ENCODE assay signal across 8 mouse cellular contexts in genomic region chr17:31434825-31435325, GRCm38 (mm10). TPM values are rescaled to one million over a fixed set of nuclear protein-coding genes. Genes with fewer than 3 reads are reported as not detected.
DNase-seq lines count a peak whose midpoint lies in the region; ATAC-seq and TF ChIP-seq lines count a peak whose summit lies in the region.

No protein-coding gene starts in this region.

- peak overlapping the region; percentile 27; the same call in 1 of the 2 replicates for H3K4me2 ChIP-seq in lung, embryonic 15.5 days
- peak overlapping the region; percentile 35; the same call in 1 of the 2 replicates for H3K4me2 ChIP-seq in limb, embryonic 11.5 days (ENCODE audit: low read depth, severe bottlenecking)
- no peak overlapping the region for H3K4me2 ChIP-seq in stomach, postnatal 0 days (replicated peaks; ENCODE audit: low read depth)

- no peaks in the 10 kb centered on the region for H3K9me3 ChIP-seq in lung, embryonic 15.5 days
- no peaks in the 10 kb centered on the region for H3K9me3 ChIP-seq in forebrain, embryonic 10.5 days
- no peaks in the 10 kb centered on the region for H3K9me3 ChIP-seq in limb, embryonic 11.5 days (ENCODE audit: control insufficient read depth, low read length)
- no peaks in the 10 kb centered on the region for H3K9me3 ChIP-seq in stomach, postnatal 0 days (ENCODE audit: control insufficient read depth, low read length)

- no peak for TF ChIP-seq CTCF in stomach, postnatal 0 days (IDR thresholded peaks at IDR 0.05; ENCODE audit: low read depth)

- peaks cover 27% of the 10 kb centered on the region for H3K4me1 ChIP-seq in lung, embryonic 15.5 days
- H3K4me1 ChIP-seq in forebrain, embryonic 10.5 days = peaks cover 44% of the 10 kb centered on the region
- peaks cover 34% of the 10 kb centered on the region for H3K4me1 ChIP-seq in limb, embryonic 11.5 days (ENCODE audit: control insufficient read depth, insufficient read depth, low read length)
- H3K4me1 ChIP-seq in stomach, postnatal 0 days (replicated peaks; ENCODE audit: control insufficient read depth, insufficient read depth) = peaks cover 5% of the 10 kb centered on the region

- peaks cover 10% of the 10 kb centered on the region for H3K36me3 ChIP-seq in lung, embryonic 15.5 days
- peaks cover 8% of the 10 kb centered on the region for H3K36me3 ChIP-seq in forebrain, embryonic 10.5 days (replicated peaks)
- H3K36me3 ChIP-seq in limb, embryonic 11.5 days (ENCODE audit: control insufficient read depth, insufficient read depth, low read length) = no peaks in the 10 kb centered on the region
- no peaks in the 10 kb centered on the region for H3K36me3 ChIP-seq in stomach, postnatal 0 days (ENCODE audit: control insufficient read depth, insufficient read depth, low read length)

- 18% methylated on average over 8 of the region's 8 CpGs for WGBS in lung, embryonic 15.5 days
- WGBS in forebrain, embryonic 10.5 days = 3% methylated on average over 8 of the region's 8 CpGs
- 5% methylated on average over 8 of the region's 8 CpGs for WGBS in limb, embryonic 11.5 days
- WGBS in stomach, postnatal 0 days = 24% methylated on average over 8 of the region's 8 CpGs

- DNase-seq in lung, postnatal 36 days = no peak
- DNase-seq in forebrain, embryonic 10.5 days (ENCODE audit: extremely low spot score, low spot score) = no peak
- DNase-seq in limb, embryonic 11.5 days (ENCODE audit: low spot score) = no peak
- DNase-seq in stomach, postnatal 0 days (ENCODE audit: low spot score) = no peak
- no peak for DNase-seq in spleen, postnatal 36 days (ENCODE audit: low spot score in 2 of 2)
- no peak for DNase-seq in natural killer cell, adult 2 months (ENCODE audit: low spot score in 2 of 2)
- no peak for DNase-seq in adrenal gland, adult (ENCODE audit: inconsistent age in 2 of 2, low spot score in 1 of 2)

- H3K9ac ChIP-seq in lung, embryonic 15.5 days = no peak overlapping the region
- H3K9ac ChIP-seq in limb, embryonic 11.5 days (ENCODE audit: low read length) = 0 out of 2 replicates have a peak overlapping the region, but pooled peaks have one; percentile 14
- H3K9ac ChIP-seq in stomach, postnatal 0 days (ENCODE audit: low read length) = no peak overlapping the region

- H3K4me3 ChIP-seq in lung, embryonic 15.5 days = no peak overlapping the region
- H3K4me3 ChIP-seq in forebrain, embryonic 10.5 days = peak overlapping the region; percentile 23; the same call in 1 of the 2 replicates
- no peak overlapping the region for H3K4me3 ChIP-seq in limb, embryonic 11.5 days (ENCODE audit: low read depth, low read length)
- H3K4me3 ChIP-seq in stomach, postnatal 0 days (ENCODE audit: low read depth, low read length) = no peak overlapping the region

- ATAC-seq in lung, embryonic 15.5 days (ENCODE audit: borderline replicate concordance, extremely low read depth, low FRiP score, low TSS enrichment) = no peak
- no peak for ATAC-seq in limb, embryonic 11.5 days (ENCODE audit: insufficient number of reproducible peaks, low FRiP score, low TSS enrichment, low read depth)
- ATAC-seq in stomach, postnatal 0 days (ENCODE audit: low FRiP score, low TSS enrichment) = no peak

- no peaks in the 10 kb centered on the region for H3K27me3 ChIP-seq in lung, embryonic 15.5 days
- H3K27me3 ChIP-seq in forebrain, embryonic 10.5 days (ENCODE audit: poor library complexity, severe bottlenecking) = peaks cover 31% of the 10 kb centered on the region
- no peaks in the 10 kb centered on the region for H3K27me3 ChIP-seq in limb, embryonic 11.5 days (ENCODE audit: control insufficient read depth, insufficient read depth, low read length)
- H3K27me3 ChIP-seq in stomach, postnatal 0 days (ENCODE audit: control insufficient read depth, insufficient read depth, low read length) = no peaks in the 10 kb centered on the region

- H3K27ac ChIP-seq in lung, embryonic 15.5 days = peak overlapping the region; percentile 42; the same call in 1 of the 2 replicates
- H3K27ac ChIP-seq in forebrain, embryonic 10.5 days = peak overlapping the region; percentile 65
- no peak overlapping the region for H3K27ac ChIP-seq in limb, embryonic 11.5 days (replicated peaks; ENCODE audit: low read depth, low read length)
- H3K27ac ChIP-seq in stomach, postnatal 0 days (replicated peaks) = peak overlapping the region; percentile 58

- TF ChIP-seq EP300 in stomach, postnatal 0 days (optimal IDR thresholded peaks at IDR 0.05) = no peak

RNA-seq across cellular contexts. Expression of gene Pde9a, which starts 48.9 kb away (rescaled TPM):
- 34.8 and 35.8 TPM in 2 replicates for polyA plus RNA-seq in lung, embryonic 15.5 days (2015; fragmentation: Nextera tagmentation; extraction: Ambion mirVana)
- 16.6 and 16.8 TPM in 2 replicates for polyA plus RNA-seq in forebrain, embryonic 10.5 days (2016; fragmentation: Nextera tagmentation; extraction: Ambion mirVana)
- polyA plus RNA-seq in limb, embryonic 11.5 days (2014; fragmentation: Nextera tagmentation; extraction: Ambion mirVana) = 30.0 and 31.2 TPM in 2 replicates
- 11.6 and 12.1 TPM in 2 replicates for polyA plus RNA-seq in stomach, postnatal 0 days (2015; fragmentation: Nextera tagmentation; extraction: Ambion mirVana)
